Mouse (Mus musculus) lung, postnatal 0 days (tissue): ENCODE measurements around the gene Lrrc7. TPM values are rescaled to one million over a fixed set of nuclear protein-coding genes. Genes with fewer than 3 reads are reported as not detected.

Source experiments
- ATAC-seq: fragments of 200-750 bp; cut with Nextera tagmentation; 2 replicates; pipeline ENCODE4 v1.8.0; 2017; ENCODE audit warnings: moderate library complexity
- DNase-seq: peaks from one replicate; pipeline ENCODE4 v3.0.0-alpha.2; 2016; ENCODE audit warnings: low spot score
- H3K27ac ChIP-seq: fragments of 300-500 bp; sonication (generic); 2 replicates; pipeline ENCODE4 v1.5.1; 2014; ENCODE audit warnings: antibody characterized with exemption, mild to moderate bottlenecking, low read length, mixed read lengths
- H3K27me3 ChIP-seq: fragments of 300-500 bp; sonication (generic); replicated peaks from 2 replicates; pipeline ENCODE4 v1.6.1; 2014; ENCODE audit warnings: low read length, mixed read lengths; ENCODE audit not compliant: insufficient read depth
- H3K36me3 ChIP-seq: fragments of 300-500 bp; sonication (generic); 2 replicates; pipeline ENCODE4 v1.6.1; 2014; ENCODE audit warnings: low read length, mixed read lengths; ENCODE audit not compliant: insufficient read depth
- H3K4me1 ChIP-seq: fragments of 300-500 bp; sonication (generic); 2 replicates; pipeline ENCODE4 v1.6.1; 2014; ENCODE audit warnings: antibody characterized with exemption, low read depth, low read length, mixed read lengths; ENCODE audit not compliant: insufficient read depth
- H3K4me2 ChIP-seq: fragments of 300-500 bp; sonication (generic); replicated peaks from 2 replicates; pipeline ENCODE4 v1.6.1; 2014; ENCODE audit warnings: low read depth, mild to moderate bottlenecking, low read length, moderate library complexity, mixed read lengths
- H3K4me3 ChIP-seq: fragments of 300-500 bp; sonication (generic); 2 replicates; pipeline ENCODE4 v1.5.1; 2014; ENCODE audit warnings: low read depth, low read length
- H3K9ac ChIP-seq: fragments of 300-500 bp; sonication (generic); replicated peaks from 2 replicates; pipeline ENCODE4 v1.6.1; 2014; ENCODE audit warnings: low read depth, mild to moderate bottlenecking
- H3K9me3 ChIP-seq: fragments of 300-500 bp; sonication (generic); 2 replicates; pipeline ENCODE4 v1.6.1; 2016; ENCODE audit warnings: low read length, mixed read lengths
- CTCF ChIP-seq: IDR thresholded peaks from 2 replicates; pipeline ENCODE4 v1.5.1; 2016; ENCODE audit warnings: antibody characterized with exemption, mild to moderate bottlenecking
- EP300 ChIP-seq: IDR thresholded peaks from 2 replicates; pipeline ENCODE4 v1.6.1; 2016; ENCODE audit warnings: antibody characterized with exemption, mild to moderate bottlenecking, control low read depth
- WGBS: fragments of 180-500 bp; shearing (Covaris S2); extraction: QIAGEN DNeasy Blood & Tissue Kit; methylation state at CpG from one replicate; pipeline ENCODE4 v1.1.7; 2014; 5-methylcytosine and 5-hydroxymethylcytosine counted together
- polyA plus RNA-seq: library from polyadenylated mRNA; unstranded; fragments of >200 nt; fragmentation: Nextera tagmentation; extraction: Ambion mirVana; gene quantifications from 2 replicates; pipeline ENCODE4 v1.2.1, GENCODE M21; 2015

The Lrrc7 gene
- polyA plus RNA-seq, 1 experiment from 2014 or later = not detected

DNA sequence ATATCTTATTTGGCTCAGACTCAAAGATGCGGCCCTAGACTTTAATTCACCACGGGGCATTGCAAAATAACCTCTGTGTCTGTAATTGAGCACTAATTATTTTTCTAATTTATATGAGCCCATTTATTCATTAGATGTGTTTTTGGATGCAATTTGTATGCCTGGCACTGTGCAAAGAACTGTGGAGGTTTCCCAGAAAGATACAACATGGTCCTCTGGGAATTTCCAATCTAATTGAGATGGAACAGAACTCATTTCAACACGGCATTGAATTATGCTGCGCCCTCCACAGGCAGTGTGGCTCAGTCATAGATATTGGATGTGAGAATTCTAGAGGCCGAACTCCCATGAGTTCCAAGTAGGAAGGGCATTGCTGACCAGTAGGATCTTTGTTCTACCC, 397.6 kb downstream of the Lrrc7 start:
- Histone ChIP-seq H3K27me3 (no peaks in the 10 kb centered on the region), H3K36me3 (no peaks in the 10 kb centered on the region), H3K27ac (no peak overlapping the region), H3K4me2 (no peak overlapping the region), H3K4me3 (no peak overlapping the region), H3K4me1 (no peaks in the 10 kb centered on the region), H3K9me3 (no peaks in the 10 kb centered on the region), H3K9ac (no peak overlapping the region)
- DNase-seq (no peak), ATAC-seq (no peak)
- TF ChIP-seq EP300 (no peak), CTCF (no peak)
- 81% methylated on average over 5 of the region's 5 CpGs for WGBS

DNA sequence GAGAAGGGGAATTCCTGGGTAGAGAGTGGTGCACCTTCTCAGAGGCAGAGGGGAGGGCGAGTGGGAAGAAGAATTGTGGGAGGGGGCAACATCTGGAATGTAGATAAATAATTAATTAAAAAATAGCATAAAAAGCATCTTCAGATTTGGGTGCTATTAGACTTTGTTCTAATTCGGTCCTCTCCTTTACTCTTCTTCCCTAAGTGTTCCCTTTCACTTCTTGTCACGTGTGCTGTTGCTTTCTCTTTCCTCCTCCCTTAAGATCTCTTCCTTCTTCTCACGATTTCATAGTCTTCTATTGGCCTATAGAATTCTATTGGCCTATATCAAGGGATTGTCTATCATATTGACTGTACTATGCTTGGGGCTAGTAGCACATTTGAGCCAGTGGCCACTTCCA, 398.9 kb downstream of the Lrrc7 start:
- TF ChIP-seq EP300 (no peak), CTCF (no peak)
- no peak for DNase-seq
- Histone ChIP-seq H3K36me3 (no peaks in the 10 kb centered on the region), H3K4me2 (no peak overlapping the region), H3K9me3 (no peaks in the 10 kb centered on the region), H3K4me3 (no peak overlapping the region), H3K4me1 (no peaks in the 10 kb centered on the region), H3K27ac (no peak overlapping the region), H3K9ac (no peak overlapping the region), H3K27me3 (no peaks in the 10 kb centered on the region)
- 59% methylated on average over 4 of the region's 4 CpGs for WGBS
- ATAC-seq = no peak

DNA sequence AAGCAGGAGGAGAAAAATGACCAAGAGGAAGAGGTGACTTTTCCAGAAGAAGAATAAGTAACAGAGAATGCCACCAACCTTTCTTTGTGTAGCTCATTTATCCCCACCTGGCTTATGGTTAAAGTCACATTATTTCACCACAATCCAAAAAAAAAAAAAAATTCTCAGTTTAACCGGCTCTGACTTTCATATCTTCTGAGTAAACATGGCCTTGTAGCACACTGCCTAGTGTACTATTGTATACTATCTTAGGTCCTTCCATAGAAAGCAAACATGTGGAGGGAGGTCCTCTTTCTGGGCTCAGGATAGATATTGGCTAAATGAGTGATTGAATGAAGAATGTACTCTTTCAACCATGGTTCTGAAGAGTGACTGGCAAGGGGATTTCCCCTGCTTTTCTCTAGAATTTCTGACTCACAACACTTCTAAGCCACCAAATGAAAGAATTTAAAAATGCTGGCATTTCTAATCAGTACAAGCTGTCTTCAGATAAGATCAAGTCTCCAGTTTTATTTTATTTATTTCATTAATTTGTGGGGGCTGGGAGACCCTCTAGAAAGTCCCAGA, 400.0 kb downstream of the Lrrc7 start:
- no peak for ATAC-seq
- WGBS = 53% methylated on average over 1 of the region's 1 CpGs
- no peak overlapping the region for H3K4me2 ChIP-seq
- H3K4me1 ChIP-seq = no peaks in the 10 kb centered on the region
- no peaks in the 10 kb centered on the region for H3K9me3 ChIP-seq
- H3K4me3 ChIP-seq = no peak overlapping the region
- DNase-seq = no peak
- no peak overlapping the region for H3K27ac ChIP-seq
- no peaks in the 10 kb centered on the region for H3K36me3 ChIP-seq
- TF ChIP-seq CTCF (no peak), EP300 (no peak)
- H3K27me3 ChIP-seq = no peaks in the 10 kb centered on the region
- H3K9ac ChIP-seq = no peak overlapping the region

DNA sequence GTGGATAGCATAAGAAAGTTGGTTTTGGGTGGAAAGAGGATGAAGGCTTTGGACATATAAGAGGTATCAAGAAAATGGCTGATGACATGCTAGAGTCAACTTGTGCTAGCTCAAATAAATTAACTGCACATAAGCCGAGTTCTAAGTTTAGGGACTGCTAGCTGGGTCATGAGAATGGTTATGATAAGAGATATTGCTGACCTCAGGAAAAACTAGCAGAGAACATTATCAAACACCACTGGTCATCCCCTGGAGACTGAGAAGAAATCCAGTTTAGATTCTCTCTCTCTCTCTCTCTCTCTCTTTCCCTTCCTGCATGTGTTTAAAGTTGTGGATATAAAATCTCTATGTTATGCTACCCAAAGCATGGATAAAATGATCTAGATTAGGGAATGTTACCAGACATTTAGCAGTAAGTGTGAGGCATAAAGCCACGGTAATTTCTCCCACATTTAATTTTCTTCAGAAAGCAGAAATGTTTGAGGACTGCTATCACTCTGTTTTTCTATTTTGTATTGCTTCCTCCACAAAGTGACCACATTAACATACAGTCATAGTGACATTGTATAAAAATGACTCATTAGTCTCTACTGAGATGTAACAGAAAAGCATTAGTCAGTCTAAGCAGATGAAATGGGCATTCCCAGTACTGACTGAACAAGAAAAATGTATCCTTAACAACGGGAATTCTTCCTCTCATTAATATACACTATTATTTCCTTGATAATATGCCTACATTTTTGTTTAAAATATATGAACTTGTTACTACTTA, 406.3 kb downstream of the Lrrc7 start:
- WGBS = 65% methylated on average over 3 of the region's 3 CpGs
- Histone ChIP-seq H3K27me3 (no peaks in the 10 kb centered on the region), H3K27ac (no peak overlapping the region), H3K4me1 (no peaks in the 10 kb centered on the region), H3K9me3 (no peaks in the 10 kb centered on the region), H3K36me3 (no peaks in the 10 kb centered on the region), H3K4me3 (no peak overlapping the region), H3K4me2 (no peak overlapping the region), H3K9ac (no peak overlapping the region)
- TF ChIP-seq CTCF = no peak
- TF ChIP-seq EP300 = no peak
- DNase-seq (no peak), ATAC-seq (no peak)

DNA sequence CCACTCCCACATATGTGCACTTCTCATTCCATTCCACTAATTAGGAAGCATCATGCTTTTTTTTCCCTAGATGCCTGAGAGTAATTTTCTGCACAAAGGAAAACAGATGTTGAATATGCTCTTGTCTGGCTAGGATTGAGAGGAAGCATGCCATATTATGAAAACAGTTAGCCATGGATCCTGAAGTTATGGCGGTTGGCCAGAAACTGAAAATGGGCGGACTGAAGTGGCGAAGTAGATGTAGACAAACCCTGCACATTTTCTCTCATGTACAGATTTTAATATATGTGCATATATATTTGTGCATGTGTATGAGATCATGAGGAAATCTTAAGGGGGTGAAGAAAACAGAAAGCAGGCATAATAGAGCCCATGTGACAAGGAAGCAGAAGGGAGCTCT, 407.9 kb downstream of the Lrrc7 start:
- Histone ChIP-seq H3K4me2 (no peak overlapping the region), H3K4me3 (no peak overlapping the region), H3K36me3 (no peaks in the 10 kb centered on the region), H3K27me3 (no peaks in the 10 kb centered on the region), H3K9me3 (no peaks in the 10 kb centered on the region), H3K4me1 (no peaks in the 10 kb centered on the region), H3K27ac (no peak overlapping the region), H3K9ac (no peak overlapping the region)
- TF ChIP-seq EP300 = no peak
- TF ChIP-seq CTCF = no peak
- 78% methylated on average over 3 of the region's 3 CpGs for WGBS
- DNase-seq = no peak
- ATAC-seq = no peak

DNA sequence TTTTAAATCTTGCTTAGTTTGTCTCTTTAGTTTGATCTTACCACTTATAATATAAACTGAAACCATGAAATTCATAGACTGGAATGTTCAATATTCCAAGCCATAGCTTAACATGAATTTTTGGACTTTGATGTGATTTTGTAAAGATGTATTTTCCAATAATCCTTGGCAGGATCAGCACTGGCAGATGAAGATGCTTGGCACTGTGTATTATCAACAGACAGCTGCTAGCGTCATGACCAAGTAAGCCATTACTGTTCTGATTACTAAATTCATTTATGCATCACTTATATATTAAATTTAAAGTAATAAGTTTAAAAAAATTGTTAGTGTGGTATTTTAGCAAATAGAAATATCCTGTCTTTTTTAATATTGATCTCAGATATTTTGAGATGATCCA, 413.0 kb downstream of the Lrrc7 start:
- Histone ChIP-seq H3K4me3 (no peak overlapping the region), H3K27me3 (no peaks in the 10 kb centered on the region), H3K9ac (no peak overlapping the region), H3K4me1 (no peaks in the 10 kb centered on the region), H3K27ac (no peak overlapping the region), H3K36me3 (no peaks in the 10 kb centered on the region), H3K4me2 (no peak overlapping the region), H3K9me3 (no peaks in the 10 kb centered on the region)
- DNase-seq = no peak
- WGBS = 74% methylated on average over 1 of the region's 1 CpGs
- TF ChIP-seq EP300 = no peak
- no peak for TF ChIP-seq CTCF
- ATAC-seq = no peak
